Mouse (Mus musculus) T-cell, adult 2 months (primary cell): ENCODE measurements around the gene D630045J12Rik.

Source experiments
- DNase-seq: peaks from one replicate; pipeline ENCODE4 v3.0.0; 2022; ENCODE audit warnings: low spot score

The D630045J12Rik gene

GRCm38 (mm10) chr6:38253736-38254641 is at the start of gene D630045J12Rik:
D630045J12Rik (minus strand) TSS chr6:38254009.
- DNase-seq: peak; percentile 34

DNA sequence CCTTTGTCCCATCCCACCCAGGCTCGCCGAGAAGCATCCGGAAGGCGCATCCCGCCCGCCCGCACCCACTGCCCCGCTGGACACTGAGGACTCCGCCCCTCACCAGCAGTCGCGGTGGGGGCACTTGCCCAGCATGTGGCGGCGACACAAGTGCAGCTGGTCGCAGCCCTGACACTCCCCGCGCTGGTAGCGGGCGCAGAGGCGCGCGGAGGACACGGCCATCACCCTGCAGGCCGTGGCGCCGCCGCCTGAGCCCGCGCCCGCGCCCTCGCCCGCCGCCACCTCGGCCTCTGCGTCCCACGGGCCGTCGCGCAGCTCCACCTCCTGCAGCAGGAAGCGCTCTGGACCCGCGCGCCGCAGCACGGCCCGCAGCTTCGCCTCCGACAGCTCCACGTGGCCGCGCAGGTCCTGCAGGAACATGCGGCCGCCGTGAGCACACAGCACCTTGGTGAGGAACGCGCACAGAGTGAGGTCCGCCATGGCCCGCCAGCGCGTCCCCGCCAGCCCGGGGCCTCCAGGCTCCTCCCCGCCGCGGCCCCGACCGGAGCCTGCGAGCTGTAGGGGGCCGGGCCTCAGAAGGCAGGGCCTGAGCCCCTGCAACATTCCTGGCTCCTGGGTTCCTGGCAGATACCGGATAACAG is 45.1 kb upstream of the D630045J12Rik start, which contains the start of gene Zc3hav1l:
Zc3hav1l (minus strand) TSS at position 499 of the 641 bp plus-strand sequence.
- peak; percentile 59 for DNase-seq

- no peak for DNase-seq
Observed at GRCm38 (mm10) chr6:38298246-38298635, 44.4 kb upstream of the D630045J12Rik start.

DNA sequence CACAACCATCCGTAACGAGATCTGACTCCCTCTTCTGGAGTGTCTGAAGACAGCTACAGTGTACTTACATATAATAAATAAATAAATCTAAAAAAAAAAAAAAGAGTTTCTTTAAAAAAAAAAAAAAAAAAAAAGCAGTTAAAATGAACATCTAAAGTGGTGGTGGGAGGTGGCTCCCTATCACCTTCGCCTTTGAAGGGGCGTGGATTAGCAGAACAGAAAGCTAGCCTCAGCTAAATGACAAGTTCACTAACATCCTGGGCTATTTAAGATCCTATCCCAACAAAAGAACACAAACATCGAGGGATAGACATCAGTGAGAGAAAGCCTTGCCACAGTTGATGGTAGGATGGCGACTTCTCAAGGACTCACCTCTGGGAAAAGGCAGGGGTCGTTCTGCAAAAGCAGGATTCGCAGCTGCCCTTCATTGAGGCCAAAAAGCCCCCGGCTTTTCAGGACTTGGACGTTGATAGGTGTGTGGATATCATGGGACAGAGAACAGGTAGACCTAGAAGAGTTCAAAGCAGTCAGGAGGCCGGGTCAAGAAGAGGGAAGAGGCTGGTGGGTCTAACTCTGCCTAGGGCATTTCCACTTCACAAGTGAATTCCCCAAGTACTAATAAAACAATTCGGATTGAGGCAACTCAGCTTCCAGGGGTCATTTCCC is 43.9 kb upstream of the D630045J12Rik start:
- no peak for DNase-seq

DNA sequence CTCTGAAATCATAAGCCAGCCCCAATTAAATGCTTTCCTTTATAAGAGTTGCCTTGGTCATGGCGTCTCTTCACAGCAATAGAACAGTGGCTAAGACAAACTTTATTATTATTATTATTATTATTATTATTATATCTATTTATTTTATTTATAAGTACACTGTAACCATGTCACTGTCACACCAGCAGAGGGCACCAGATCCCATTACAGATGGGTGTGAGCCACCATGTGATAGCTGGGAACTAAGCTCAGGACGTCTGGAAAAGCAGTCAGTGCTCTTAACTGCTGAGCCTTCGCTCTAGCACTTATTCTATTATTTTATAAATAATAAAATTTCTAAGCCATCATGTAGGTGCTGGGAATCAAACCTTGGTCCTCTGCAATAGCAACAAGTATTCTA is 39.9 kb upstream of the D630045J12Rik start:
- no peak for DNase-seq

- no peak for DNase-seq
Observed at GRCm38 (mm10) chr6:38292871-38293646, 39.2 kb upstream of the D630045J12Rik start.

- DNase-seq: no peak
Observed at GRCm38 (mm10) chr6:38284422-38284821, 30.6 kb upstream of the D630045J12Rik start.

DNA sequence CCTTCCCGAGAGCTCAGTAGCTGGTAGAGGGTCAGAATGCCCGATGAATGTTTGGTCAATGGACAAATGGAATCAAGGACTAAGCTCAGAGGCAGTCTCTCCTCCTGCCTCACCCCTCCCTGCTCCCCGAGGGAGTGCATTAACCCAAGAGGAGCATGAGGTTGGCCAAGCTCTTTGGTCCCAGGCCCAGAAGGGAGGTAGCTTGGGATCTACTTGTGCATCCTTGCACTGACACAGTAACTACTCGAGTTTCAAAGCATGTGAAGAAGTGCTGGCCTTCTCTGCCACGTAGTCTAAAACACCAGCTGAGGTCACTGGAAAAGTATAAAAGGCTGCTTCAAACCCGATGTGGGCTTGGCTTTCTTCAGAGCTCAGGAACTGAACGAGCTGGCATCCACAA is 10.7 kb upstream of the D630045J12Rik start:
- DNase-seq: no peak

DNA sequence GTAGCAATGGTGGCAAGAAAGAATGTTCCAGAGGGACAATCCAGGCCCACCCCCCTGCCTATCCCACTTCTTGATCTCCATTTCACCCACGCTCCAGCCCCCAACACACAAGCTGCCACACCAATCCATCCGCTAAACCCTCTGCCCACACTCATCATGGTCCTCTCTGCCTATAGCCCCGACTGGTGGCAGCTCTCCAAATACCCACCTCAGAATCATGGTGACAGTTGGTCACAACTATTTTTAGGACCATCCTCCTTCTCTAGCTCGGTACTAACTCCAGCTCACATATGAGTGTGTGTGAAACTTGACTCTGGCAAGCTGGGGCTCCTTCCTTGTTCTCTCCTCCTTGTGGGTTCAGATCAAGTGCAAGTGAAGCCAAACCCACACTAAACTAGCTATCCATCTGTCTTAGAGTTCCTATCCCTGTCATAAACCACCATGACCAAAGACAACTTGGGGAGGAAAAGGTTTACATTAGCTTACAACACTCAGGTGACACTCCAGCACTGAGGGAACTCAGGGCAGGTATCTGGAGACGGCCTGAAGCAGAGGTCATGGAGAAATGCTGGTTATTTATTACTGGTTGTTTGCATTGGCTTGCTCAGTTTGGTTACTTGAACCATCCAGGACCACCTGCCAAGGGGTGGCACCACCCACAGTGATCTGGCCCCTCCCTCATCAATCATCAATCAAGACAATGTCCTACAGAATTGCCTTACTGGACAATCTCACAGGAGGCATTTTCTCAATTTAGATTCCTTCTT is 9.8 kb upstream of the D630045J12Rik start:
- no peak for DNase-seq

DNA sequence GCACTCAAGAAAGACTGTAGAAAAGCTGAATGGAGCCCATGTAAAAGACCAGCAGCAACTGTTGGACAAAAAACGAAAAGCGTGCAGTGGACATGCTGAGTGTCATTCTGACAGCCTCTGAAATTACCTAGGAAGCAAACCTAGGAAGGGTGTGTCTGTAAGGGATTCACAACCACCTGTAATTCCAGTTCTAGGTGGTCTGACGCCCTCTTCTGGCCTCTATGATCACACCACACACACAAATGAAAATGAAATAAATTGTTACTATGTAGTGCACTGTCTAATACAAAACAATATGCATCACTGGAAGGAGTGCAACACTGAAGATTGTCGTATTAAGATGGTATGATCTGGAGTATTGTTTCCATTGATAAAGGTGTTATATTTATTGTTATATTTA is 8.1 kb upstream of the D630045J12Rik start:
- no peak for DNase-seq

DNA sequence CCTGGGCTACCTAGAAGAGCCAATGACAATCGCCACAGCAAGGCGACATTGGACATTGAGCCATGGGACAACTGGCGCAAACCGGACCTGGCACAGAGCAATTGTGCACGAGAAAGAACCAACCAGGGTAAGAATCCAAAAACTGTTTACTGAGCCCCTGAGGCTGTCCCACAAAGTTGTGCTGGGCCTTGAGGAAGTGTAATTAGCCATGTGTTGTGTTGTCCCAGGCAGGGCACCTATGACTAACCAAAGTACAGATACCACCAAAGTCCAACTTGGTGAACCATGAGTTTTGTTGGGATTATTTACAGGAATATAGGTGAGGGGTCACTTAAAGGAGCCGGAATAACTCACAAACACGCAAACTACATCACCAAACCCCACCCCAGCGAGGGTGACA is 3.7 kb upstream of the D630045J12Rik start:
- no peak for DNase-seq

DNA sequence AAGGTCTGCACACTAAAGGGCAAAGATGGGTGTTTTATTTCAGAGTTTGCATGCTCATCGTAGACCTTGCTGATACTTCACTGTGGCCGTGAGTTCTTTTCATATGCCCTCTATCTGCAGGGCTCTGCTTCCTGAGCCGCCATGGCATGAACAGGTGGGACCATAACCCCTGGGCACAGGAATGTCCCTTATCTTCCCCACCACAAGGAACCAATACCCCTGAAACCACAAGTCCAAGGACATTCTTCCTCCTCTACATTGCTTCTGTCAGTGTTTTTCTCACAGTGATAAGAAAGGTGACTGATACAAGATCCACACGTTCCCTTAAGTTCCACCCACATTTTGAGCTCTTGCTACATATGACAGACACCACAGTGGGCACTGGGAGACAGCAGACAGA is 3.0 kb upstream of the D630045J12Rik start:
- no peak for DNase-seq

- no peak for DNase-seq
Observed at GRCm38 (mm10) chr6:38255794-38256193, 2.0 kb upstream of the D630045J12Rik start.

- DNase-seq: no peak
Observed at GRCm38 (mm10) chr6:38252766-38253735, 758 bp downstream of the D630045J12Rik start.

DNA sequence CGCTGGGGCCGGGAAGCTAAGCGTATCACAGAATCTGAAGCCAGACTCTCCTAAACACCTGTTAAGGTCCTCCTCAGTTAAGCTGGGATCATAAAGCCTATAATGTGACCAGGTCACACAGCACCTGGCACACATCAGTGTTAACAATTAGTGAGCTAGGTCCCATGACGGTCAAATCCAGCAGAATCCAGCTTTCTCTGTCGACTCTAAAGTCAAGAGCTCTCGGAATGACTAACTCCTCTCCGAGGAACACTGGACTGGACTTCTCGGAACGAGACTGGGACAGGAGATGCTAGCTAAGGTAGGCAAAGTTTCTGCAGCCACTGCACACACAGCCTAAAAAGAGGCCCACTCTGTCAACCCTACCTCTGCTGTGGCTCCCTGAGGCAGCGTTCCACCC is 1.7 kb downstream of the D630045J12Rik start:
- DNase-seq: no peak

DNA sequence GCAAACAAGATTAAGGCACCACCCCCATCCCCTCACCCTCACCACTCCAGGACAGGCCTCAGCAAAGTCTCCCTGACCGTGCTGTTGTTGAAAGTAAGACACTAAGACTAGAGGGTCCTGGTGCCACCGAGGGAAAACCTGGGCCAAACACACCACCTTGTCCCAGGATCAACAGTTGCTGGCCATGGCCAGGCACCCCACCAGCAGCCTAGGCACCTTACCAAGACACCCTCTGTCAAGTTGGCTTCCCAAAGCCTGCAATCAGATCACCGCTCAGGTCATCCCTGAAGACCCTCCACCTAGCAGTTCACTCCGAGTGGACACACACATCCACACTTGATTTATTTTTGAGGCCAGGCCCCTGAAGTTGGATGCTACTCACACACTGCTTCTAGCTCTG is 2.3 kb downstream of the D630045J12Rik start:
- DNase-seq: no peak

DNA sequence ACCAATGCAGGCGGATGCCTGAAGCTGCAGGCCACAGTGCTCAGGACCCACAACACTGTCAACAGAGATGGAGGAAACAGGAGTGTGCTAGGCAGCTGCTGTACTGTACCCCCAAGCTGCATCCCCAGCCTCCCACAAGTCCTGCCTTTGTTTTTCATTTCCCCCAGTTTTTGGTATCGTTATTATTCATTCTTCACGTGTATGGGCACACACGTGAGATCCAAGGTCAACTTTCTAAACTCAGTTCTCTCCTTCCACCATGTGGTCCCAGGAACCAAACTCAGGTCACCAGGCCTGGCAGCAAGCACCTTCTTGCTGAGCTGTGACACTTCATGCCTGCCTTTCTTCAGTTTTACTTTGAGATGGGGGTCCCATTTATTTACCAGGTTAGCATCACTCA is 6.4 kb downstream of the D630045J12Rik start:
- no peak for DNase-seq

- DNase-seq: no peak
Observed at GRCm38 (mm10) chr6:38244806-38245205, 9.0 kb downstream of the D630045J12Rik start.

- DNase-seq: no peak
Observed at GRCm38 (mm10) chr6:38244167-38244566, 9.6 kb downstream of the D630045J12Rik start.

- DNase-seq: no peak
Observed at GRCm38 (mm10) chr6:38242833-38243232, 11.0 kb downstream of the D630045J12Rik start.
